Mouse (Mus musculus) thymus, postnatal 4 days (tissue): ENCODE measurements around the gene Myo1d.
"Not testable (repeated sequence)": the region's sequence is repeated elsewhere in the genome, so short reads cannot be mapped to it uniquely, and the experiment has no call there.

Source experiments
- DNase-seq: peaks from one replicate; pipeline ENCODE4 v3.0.0; 2021

The Myo1d gene

DNA sequence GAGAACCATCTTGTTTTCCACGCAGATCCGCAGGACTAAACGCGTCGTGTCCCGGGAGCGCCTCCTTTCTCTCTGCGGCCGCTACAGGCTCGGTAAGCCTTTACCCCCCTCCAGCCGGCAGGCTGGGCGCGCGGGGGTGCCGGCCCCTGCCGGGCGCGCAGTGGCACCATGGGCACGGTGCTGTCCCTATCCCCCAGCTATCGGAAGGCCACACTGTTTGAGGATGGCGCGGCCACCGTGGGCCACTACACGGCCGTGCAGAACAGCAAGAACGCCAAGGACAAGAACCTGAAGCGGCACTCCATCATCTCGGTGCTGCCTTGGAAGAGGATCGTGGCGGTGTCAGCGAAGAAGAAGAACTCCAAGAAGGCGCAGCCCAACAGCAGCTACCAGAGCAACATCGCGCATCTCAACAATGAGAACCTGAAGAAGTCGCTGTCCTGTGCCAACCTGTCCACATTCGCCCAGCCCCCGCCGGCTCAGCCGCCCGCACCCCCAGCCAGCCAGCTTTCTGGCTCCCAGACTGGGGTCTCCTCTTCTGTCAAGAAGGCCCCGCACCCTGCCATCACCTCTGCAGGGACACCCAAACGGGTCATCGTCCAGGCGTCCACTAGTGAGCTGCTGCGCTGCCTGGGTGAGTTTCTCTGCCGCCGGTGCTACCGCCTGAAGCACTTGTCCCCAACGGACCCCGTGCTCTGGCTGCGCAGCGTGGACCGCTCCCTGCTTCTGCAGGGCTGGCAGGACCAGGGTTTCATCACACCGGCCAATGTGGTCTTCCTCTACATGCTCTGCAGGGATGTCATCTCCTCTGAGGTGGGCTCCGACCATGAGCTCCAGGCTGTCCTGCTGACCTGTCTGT is 302.3 kb downstream of the Myo1d start:
- peak; percentile 61 for DNase-seq

DNA sequence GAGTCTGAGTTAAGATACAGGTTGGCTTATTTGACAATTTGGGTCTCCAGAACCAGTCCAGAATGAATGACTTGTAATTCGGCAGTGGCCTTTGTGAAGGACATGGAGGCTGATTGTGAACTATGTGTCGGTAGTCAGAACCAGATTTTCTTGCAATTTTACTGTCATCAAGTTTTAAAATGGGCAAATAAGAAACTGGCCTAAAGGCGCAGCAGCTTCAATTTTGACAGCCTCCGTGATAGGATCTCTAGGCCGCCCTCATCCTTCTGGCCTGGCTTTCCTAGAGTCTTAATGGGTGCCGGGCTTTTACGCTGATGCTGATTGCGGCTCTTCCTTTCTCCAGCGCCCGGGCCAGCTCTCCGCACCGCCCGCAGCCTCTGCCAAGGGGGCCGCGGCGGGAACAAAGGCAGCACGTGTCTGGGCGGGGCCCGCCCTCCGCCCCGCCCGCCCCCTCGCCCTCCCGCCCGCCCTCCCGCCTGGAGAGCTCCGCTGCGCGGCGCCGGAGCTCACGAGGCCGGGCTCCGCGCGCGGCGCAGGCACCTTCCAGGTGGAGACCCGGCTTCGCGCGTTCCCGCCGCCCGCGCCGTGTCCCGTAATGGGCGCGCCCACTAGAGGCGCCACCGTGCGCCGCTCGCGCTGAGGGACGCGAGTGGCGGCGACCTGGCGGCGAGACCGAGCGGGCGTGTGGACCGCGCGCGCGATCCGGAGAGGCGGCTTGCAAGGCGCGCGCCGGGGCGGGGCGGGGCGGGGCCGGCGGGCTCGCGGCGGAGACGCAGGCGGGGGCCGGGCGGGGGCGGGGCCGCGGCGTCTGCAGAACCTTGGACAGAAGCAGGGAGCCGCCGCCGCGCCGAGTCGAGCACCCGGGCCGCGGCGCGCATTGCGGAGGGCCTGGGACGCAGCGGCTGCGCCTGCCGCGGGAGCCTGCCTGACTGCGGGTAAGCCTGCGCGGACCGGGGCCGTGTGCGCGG is 303.3 kb downstream of the Myo1d start, which contains the start of gene Cdk5r1:
Gene Cdk5r1, plus strand, starts transcription at position 802 of the 968 bp plus-strand sequence.
- peak; percentile 97 for DNase-seq

DNA sequence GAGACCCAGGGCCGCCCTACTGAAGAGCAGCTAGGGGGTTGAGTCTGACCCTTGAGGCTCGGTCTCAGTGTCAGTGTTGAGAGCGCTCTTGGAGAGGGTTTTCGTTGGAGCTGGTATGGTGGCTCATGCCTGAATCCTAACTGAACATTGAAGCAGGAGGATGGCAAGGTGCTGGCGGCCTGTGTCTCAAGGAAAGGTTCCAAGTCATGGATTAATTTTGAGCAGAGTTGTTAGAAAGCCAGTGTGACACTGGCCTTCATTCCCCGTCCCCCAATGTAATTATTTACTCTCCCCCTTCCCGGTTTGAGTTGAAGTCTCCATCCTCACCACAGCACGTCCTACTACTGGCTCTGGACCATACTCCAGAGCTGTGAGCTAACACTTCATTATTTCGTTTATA is 304.3 kb downstream of the Myo1d start:
- DNase-seq, result no peak

DNA sequence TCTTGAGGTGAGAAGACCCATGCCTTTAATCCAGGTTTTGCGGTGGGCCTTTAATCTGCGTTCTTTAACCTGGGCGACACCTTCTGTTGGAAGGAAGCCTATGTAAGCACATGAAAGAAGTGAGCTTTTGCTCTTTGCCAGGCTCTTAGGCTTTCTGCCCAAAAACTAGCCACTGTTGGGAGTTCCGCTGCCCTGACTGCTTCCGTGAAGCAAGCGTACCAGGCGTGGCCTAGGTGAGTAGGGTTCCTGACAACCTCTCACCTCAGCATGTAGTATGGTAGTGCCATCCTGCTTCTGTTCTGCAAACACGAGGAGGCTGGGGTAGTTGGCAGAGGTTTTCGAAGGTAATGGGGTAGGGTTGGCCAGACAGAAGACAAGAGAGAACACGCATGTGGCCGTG is 305.0 kb downstream of the Myo1d start:
- DNase-seq, result peak; percentile 15

DNA sequence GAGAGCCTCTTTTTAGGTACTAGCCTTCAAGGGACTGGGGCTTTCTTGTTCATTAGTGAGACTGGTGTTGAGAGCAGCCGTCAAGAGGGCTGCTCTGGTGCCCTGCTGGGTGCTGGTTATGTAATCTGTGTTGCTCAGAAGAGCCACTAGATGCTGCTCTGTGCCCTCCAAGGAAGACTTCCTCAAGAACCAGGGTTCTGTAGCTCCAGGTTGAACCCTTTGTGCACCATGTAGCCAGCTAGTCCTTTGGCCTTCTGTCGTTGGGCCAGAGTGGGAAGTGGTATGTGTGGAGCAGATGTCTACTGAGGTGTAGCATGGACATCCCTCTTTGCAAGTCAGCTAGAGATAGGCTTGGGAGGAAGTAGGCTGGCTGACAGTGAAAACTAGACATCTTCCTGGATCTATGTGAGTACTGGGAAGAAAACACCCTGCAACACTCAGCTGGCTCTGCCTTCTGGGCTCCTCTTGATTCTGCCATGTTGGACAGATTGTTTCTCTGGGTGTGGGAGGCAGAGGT is 305.6 kb downstream of the Myo1d start:
- peak; percentile 32 for DNase-seq

DNA sequence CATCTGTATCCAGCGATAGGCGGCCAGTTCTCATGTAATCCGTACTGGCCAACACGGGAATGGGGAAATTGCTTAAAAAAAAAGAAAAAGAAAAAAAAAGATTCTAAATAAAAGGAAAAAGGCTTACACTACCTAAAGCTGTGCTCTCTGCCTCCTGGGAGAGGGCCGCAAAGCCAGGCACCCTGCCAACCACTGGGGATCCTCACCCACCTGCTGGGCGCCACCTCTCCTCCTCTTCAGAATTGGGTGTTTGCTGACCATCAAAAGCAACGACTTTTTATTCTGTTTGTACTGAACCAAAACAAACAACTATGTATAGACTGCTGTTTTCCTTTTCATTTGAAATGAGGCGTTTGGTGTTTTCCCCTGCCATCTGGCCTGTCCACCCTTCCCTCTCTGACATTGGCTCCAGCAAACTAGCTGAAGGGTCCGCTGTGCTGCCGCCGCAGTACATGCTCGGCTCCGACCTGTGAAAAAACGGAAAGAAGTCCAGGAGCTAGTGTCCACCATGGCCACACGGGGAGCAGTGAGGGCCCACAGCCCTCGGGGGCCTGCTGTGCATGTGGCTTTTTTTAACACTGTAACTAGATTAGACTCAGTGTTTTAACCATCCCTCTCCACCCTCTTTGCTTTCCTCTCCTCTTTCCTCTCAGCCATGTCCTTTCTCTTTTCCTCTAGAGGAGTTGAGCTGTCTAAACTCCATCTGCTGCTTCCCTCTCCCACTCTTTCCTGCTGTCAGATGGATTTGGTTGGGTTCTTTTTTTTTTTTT is 307.8 kb downstream of the Myo1d start:
- no peak for DNase-seq

DNA sequence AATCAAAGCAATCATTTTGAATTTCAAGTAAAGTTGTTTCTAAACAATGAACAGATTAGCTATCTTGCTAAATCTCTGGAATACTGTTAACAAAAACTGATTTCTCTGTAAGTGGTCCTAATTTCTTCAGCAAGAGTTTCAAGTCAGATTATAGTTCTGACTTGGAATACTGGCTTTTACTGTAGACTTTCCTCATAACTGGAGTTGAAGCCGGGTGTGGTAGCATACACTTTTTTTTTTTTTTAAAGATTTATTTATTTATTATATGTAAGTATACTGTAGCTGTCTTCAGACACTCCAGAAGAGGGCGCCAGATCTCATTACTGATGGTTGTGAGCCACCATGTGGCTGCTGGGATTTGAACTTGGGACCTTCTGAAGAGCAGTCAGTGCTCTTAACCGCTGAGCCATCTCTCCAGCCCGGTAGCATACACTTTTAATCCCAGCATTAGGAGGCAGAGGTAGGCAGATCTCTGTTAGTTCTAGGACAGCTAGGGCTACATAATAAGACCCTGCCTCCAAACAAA is 316.2 kb downstream of the Myo1d start:
- not testable (repeated sequence) for DNase-seq

DNA sequence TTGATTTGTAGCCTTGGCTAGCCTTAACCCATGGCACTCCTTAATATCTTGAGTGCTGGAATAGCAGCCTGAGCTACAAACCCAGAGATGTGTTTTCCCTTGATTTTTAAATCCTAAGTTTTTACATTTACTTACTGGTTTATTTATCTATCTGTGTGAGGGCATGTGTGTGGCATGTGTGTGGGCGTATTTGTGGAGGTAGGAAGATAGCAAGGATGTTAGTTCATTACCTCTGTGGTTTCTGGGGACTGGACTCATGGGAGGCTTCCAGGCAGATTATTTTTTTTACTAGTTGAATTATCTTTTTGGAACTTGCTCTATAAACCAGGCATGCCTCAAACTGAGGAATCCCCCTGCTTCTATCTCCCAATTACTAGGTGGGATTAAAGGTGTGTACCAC is 326.6 kb downstream of the Myo1d start:
- DNase-seq, result no peak

DNA sequence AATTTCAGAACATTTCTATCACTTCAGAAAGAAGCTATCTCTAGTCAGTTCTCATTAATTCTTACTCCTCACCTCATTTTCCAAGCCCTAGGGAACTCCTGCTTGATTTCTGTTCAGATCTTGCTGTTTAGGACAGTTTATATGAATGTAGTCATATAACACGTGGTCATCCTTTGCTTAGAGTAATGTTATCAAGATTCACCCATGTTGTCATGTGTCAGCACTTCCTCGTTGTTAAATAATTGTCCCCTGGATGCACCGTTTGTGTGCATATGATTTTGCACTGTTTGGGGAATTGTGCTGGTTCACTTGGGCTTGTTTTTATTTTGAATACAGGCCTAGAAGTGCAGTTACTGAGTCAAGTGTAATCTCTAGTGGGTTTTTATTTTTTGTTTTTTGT is 327.6 kb downstream of the Myo1d start:
- no peak for DNase-seq

DNA sequence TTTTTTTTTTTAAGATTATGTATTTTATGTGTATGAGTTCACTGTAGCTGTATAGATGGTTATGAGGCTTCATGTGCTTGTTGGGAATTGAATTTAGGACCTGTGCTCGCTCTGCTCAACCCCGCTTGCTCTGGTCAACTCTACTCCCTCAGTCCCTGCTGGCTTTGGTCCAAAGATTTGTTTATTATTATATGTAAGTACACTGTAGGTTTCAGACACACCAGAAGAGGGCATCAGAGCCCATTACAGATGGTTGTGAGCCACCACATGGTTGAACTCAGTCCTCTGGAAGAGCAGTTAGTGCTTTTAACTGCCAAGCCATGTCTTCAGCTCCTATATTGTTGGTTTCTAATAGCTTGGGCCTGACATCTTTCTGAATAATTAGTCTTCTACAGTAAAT is 330.0 kb downstream of the Myo1d start:
- DNase-seq, result no peak

DNA sequence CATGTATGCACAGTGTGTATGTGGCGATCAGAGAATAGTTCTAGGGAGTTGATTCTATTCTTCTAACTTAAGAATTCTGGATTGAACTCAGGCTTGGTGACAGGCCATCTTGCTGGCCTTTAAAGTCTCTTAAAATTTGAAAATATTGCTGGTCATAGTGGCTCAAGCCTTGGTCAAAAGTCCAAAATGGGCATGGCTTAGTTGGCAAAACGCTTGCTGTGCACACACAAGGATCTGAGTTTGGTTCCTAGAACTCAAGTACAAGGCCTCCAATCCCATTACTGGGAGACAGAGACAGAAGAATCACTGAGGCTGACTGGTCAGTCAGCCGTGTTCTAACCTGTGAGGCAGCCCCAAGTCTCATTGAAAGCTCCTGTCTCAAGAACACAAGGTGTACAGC is 332.9 kb downstream of the Myo1d start:
- no peak for DNase-seq
